Mouse (Mus musculus) ES-Bruce4 (cell line): ENCODE measurements at regions not wholly inside any gene's neighbourhood (a gene's known extent, or its start where the extent isn't known, plus 50 kb on each side); places are given as distances from the start of the nearest gene placed in this dataset.

Source experiments
- CTCF ChIP-seq: IDR thresholded peaks from one replicate; pipeline ENCODE4 v1.8.1; 2011; ENCODE audit warnings: low read depth, low read length
- EP300 ChIP-seq: IDR thresholded peaks from 2 replicates; pipeline ENCODE4 v1.6.1; 2011; ENCODE audit warnings: low read depth, low read length; ENCODE audit not compliant: insufficient read depth
- POLR2A ChIP-seq: IDR thresholded peaks from one replicate; pipeline ENCODE4 v1.8.1; 2011; ENCODE audit warnings: low read length; ENCODE audit not compliant: insufficient read depth

- TF ChIP-seq CTCF = no peak
- TF ChIP-seq POLR2A = no peak
- TF ChIP-seq EP300 = no peak
Measured at GRCm38 (mm10) chr10:21520854-21521253, 72.1 kb upstream of the 1700020N01Rik start.
